Mouse (Mus musculus) liver, postnatal 0 days (tissue): ENCODE measurements at regions not wholly inside any gene's neighbourhood (a gene's known extent, or its start where the extent isn't known, plus 50 kb on each side); places are given as distances from the start of the nearest gene placed in this dataset.

ENCODE experiments used
- CTCF ChIP-seq: sonication (generic); IDR thresholded peaks from 2 replicates; pipeline ENCODE4 v1.5.1; 2016; ENCODE audit warnings: antibody characterized with exemption, low read depth
- EP300 ChIP-seq: IDR thresholded peaks from 2 replicates; pipeline ENCODE4 v1.6.1; 2016; ENCODE audit warnings: antibody characterized with exemption, low read depth, mild to moderate bottlenecking

DNA sequence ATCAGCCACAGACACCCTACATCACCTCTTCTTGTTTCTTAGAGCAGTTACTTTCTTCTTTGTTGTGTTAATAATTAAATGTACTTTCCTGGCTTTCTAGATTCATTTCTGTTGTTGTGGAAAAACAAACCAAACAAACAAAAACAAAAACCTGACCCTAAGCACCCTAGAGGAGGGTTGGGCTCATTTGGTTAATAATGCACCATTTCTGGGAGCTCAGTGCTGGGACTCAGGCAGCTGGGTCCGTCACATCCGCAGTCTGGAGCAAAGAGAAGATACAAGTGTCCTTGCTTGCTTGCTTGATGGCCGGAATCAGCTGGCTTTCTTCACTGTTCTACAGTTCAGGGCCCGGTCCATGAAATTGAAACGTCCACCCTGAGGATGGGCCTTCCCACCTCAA, 191.9 kb downstream of the Tgfb2 start:
- TF ChIP-seq CTCF (no peak), EP300 (no peak)
